In the genomic region with DNA sequence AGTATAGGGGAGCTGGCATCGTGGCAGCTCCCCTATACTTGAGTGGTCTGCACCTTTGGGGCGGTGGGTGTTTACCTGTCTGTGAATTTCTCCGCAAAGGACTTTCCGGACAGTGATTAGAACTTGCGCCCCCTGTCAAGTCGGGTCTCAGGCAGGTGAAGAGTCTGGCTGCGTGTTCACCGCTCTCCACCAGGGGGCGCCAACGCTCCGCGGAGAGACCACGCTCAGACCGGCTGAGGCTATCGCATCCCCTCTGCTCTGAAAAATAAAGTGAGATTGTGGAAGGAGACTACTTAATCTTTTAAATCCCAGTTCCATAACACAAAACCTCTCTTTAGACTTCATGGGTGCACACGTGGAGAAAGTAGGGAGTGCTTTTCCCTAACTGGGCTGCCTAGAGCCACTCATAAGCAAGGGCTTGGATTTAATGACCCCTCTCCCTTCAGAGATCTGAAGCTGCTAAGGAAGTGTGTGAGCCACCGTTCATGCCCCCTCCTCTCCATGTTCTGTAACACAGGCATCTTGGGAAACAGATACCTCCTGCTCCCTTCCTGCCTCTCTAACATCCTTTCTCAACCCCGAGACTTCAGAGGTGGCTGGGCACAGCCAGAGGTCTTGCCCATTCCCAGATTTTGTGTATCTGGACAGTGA, we compare ENCODE assay signal across 8 mouse cellular contexts. TPM values are rescaled to one million over a fixed set of nuclear protein-coding genes. Genes with fewer than 3 reads are reported as not detected.
DNase-seq lines count a peak whose midpoint lies in the region; ATAC-seq lines count a peak whose summit lies in the region.
"Had no signal": no experiment of that assay in that cellular context is flagged by ENCODE, and none has a peak within 500 bp of the region (broad histone marks: within the 10 kb centered on the region; RNA-seq: fewer than 3 reads in every experiment).

No protein-coding gene starts in this region.

- no peaks in the 10 kb centered on the region for H3K27me3 ChIP-seq in midbrain, embryonic 15.5 days (replicated peaks)

- peak; percentile 82 for DNase-seq in ZHBTc4 (ENCODE audit: low read depth, low spot score)
- DNase-seq in cerebellum, postnatal 10 days, result peak; percentile 95 to 96
- peak; percentile 82 to 84 for DNase-seq in frontal cortex, postnatal 36 days (ENCODE audit: low spot score in 2 of 2)
- DNase-seq in hindlimb bud, embryonic 11.5 days (ENCODE audit: extremely low spot score, low read depth, low spot score), result peak; percentile 41
- DNase-seq in left cerebral cortex, adult 8-10 months (ENCODE audit: low spot score in 2 of 2), result peak; percentile 37 to 77
- DNase-seq in spleen, adult 18-20 months, result peak; percentile 55 to 82

- 7% methylated on average over 18 of the region's 18 CpGs for WGBS in midbrain, embryonic 15.5 days

- H3K27ac ChIP-seq in midbrain, embryonic 15.5 days, result peak overlapping the region; percentile 20; the same call in 1 of the 2 replicates

- H3K9ac ChIP-seq in midbrain, embryonic 15.5 days, result no peak overlapping the region

- peak; percentile 79 for ATAC-seq in midbrain, embryonic 15.5 days (replicated peaks)

- no peak overlapping the region for H3K4me2 ChIP-seq in midbrain, embryonic 15.5 days

- peaks cover 25% of the 10 kb centered on the region for H3K4me1 ChIP-seq in midbrain, embryonic 15.5 days

- H3K36me3 ChIP-seq in midbrain, embryonic 15.5 days (replicated peaks), result no peaks in the 10 kb centered on the region

- H3K9me3 ChIP-seq in midbrain, embryonic 15.5 days, result no peaks in the 10 kb centered on the region

- H3K4me3 ChIP-seq in midbrain, embryonic 15.5 days, result no peak overlapping the region
- H3K4me3 ChIP-seq: myocyte had no signal

RNA-seq across cellular contexts. Expression of a gene that starts 34.1 kb away (rescaled TPM):
- total RNA-seq in left cerebral cortex, adult 8-10 months (2022), result 100 to 1,000 TPM; 117 to 129 (median 119) TPM
- polyA plus RNA-seq in midbrain, embryonic 15.5 days (2015; fragmentation: Nextera tagmentation; extraction: Ambion mirVana), result 332 and 336 TPM in 2 replicates

RNA-seq across cellular contexts. Expression of a gene that starts 45.3 kb away (rescaled TPM):
- 100 to 1,000 TPM; 199 to 269 (median 247) TPM for total RNA-seq in left cerebral cortex, adult 8-10 months (2022)
- 10,539 and 10,900 TPM in 2 replicates for polyA plus RNA-seq in midbrain, embryonic 15.5 days (2015; fragmentation: Nextera tagmentation; extraction: Ambion mirVana)

Comparison
In these comparisons a context has a peak if more than half of its experiments do, and no peak if none do; other contexts are left out.
1. DNase-seq: peak in every context shown above with its lines; median percentile 96 in cerebellum, postnatal 10 days; 83 in frontal cortex, postnatal 36 days; 82 in ZHBTc4; 68 in spleen, adult 18-20 months; 57 in left cerebral cortex, adult 8-10 months; 41 in hindlimb bud, embryonic 11.5 days.